Mouse (Mus musculus) spleen, adult 10 weeks (tissue): ENCODE measurements around the gene Otulinl. TPM values are rescaled to one million over a fixed set of nuclear protein-coding genes. Genes with fewer than 3 reads are reported as not detected.

Experiments used
- polyA plus RNA-seq: library from polyadenylated mRNA; stranded (reverse); fragments of 350-450 nt; fragmentation: Illumina TruSeq; extraction: RNeasy Lipid Tissue Mini Kit (QIAGEN cat#74804); gene quantifications from one replicate; pipeline ENCODE4 v1.2.3, GENCODE M21; 2015; ENCODE audit warnings: low replicate concordance; ENCODE audit not compliant: insufficient read depth

Gene Otulinl
- 190 TPM for polyA plus RNA-seq

DNA sequence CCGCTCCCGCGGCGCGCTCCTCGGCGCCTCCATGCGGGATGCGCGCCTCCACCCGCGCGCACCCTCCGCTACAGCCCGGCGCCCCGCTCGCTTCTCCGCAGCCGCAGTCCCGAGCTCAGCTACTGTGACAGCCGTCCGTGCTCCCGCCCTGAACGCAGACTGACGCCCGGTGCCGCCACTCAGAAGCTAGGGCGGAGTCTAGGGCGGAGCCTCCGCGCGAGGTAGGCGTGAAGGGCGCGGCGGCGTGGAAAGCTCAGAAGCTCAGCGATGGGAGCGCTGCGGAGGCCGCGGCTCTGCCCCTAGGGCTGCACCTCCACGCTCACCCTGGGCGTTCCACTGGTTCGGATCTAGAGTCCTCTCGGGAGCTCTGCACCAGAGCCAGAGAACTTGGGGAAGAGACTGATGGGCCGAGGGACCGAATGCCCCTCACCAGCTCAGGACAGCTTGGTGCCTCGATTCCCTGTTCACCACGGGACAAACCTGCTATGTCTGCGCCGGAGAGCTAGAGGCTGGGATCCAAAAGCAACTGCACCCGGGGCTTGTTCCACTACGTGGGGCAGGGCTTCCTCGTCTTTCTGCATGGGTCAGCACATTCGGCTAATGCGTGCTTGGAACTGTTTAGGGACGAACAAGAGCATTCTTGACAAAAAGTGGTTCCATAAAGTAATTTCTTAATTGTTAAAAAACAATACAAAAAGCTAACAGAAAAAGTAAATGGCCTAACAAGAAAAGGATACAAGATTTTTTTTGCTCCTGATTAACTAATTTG, at the start of gene Otulinl:
Gene Otulinl, minus strand, starts transcription at position 161 of the 769 bp plus-strand sequence.

DNA sequence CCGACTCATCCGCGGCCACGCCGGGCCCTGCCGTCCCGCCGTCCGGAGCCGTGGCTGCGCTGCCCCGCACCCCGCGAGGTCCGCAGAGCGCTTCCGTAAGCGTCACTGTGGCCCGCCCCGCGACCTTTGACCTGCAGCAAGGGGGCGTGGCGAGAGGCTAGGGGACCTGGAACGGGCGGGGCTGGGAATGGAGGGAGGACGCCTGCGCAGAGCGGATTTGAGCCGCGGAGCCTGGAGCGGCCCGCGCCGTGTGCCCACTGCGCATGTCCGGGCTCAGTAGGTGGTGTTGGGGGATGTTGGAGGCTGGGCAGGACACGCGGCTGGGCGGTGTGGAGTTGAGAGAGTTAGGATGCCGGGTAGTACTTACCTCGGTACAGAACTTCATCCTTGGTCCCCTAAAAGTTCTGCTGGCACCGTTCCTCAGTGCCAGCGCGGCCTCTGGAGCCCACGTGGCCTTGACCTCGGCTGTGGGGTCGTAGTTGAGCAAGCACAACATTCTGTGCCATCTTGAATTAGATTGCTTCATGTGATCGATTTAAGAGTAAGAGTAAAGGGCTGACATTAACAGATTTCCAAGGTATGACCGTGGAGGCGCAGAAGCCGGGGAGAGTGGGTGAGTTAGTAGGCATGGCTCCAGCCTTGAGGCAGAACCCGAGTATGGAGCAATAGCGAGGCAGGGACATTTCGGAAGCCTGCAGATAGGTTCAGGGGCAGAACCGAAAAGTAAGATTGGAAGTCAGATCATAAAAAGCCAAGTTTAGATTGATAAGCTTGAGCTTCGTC, 50.6 kb downstream of the Otulinl start, which contains the start of gene Otulin:
Gene Otulin, minus strand, starts transcription at position 93 of the 783 bp plus-strand sequence.

Other genes starting within 250 kb of the Otulinl start
- 21.5 TPM for gene Ank, start 214.9 kb downstream of the Otulinl start, polyA plus RNA-seq
- gene Otulin, start 50.9 kb downstream of the Otulinl start, polyA plus RNA-seq, result 75.3 TPM